Mouse (Mus musculus): ENCODE results near the gene Atp6v0d1.

The Atp6v0d1 gene

GRCm38 (mm10) chr8:105516018-105516645 is 49.7 kb downstream of the Atp6v0d1 start:
- in situ Hi-C loops (cut with MboI; ENCODE audit: unreplicated experiment in 2 of 2), result loop anchor here (5.0 kb wide), 1 partner anchor 36 kb away; no protein-coding TSS in a partner anchor

DNA sequence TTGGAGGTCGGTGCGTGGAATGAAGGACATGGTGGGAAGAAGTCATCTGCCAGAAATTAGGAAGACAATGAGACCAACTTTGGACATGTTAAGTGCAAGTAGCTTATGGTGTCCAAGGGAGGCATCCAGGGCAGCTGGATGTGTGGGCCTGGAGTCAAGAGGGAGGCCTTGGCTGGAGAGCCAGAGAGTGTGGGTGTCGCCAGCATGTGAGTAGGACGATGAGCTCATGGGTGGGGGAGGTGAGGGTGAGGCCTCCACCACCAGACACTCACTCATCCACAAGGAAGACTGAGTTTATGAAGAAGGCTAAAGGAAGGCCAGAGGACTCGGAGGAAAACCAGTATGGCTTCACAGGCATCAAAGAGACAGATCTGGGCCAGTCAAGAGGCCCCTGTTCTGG is 51.2 kb downstream of the Atp6v0d1 start:
- in situ Hi-C loops (cut with MboI; ENCODE audit: unreplicated experiment in 2 of 2), result loop anchor here (5.0 kb wide), 1 partner anchor 38 kb away; no protein-coding TSS in a partner anchor

- in situ Hi-C loops (cut with MboI; ENCODE audit: unreplicated experiment in 2 of 2), result no loop called here
Measured at GRCm38 (mm10) chr8:105514194-105514593, 51.7 kb downstream of the Atp6v0d1 start.

GRCm38 (mm10) chr8:105509997-105510735 is 55.7 kb downstream of the Atp6v0d1 start:
- in situ Hi-C loops (cut with MboI; ENCODE audit: unreplicated experiment in 2 of 2), result no loop called here

DNA sequence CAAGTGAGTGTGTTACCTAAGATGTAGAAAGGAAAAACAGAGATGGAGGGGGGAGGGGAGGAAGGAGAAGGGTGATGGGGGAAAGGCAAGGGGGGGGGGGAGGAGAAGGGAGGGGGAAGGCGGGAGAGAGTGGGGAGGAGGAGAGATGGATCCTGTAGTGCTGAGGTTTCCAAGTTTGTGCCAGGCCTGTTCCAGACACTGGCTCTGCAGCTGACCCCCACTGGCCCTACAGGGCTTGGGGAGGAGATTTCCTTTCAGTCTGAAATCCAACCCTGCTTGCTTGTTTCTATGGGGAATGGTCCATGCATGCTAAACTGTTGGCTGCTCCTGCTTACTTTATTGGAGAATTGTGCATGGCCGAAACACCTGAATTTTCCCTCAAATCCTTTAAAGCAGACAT is 57.1 kb downstream of the Atp6v0d1 start:
- in situ Hi-C loops (cut with MboI; ENCODE audit: unreplicated experiment in 2 of 2), result no loop called here

DNA sequence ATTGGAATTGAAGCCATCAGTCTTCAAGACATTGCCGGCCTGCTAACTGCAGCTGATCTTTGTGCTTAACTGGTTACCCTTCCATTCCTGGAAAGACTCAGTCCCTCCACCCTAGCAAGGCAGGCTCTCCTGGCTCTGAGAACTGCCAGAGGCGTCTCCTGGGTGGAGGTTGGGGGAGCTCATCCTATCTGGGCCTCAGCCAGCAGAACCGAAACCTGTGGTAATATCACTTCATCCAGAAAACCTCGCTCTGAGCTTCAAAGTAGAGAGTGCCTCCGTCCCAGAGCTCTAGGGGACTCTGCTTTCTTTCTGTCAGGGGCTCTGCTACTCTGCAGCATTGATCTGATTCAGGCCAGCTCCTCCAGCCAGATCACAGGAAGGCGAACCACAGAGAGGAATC is 58.9 kb downstream of the Atp6v0d1 start:
- in situ Hi-C loops (cut with MboI; ENCODE audit: unreplicated experiment in 2 of 2), result no loop called here

GRCm38 (mm10) chr8:105504617-105505016 is 61.2 kb downstream of the Atp6v0d1 start:
- in situ Hi-C loops (cut with MboI; ENCODE audit: unreplicated experiment in 2 of 2), result no loop called here

DNA sequence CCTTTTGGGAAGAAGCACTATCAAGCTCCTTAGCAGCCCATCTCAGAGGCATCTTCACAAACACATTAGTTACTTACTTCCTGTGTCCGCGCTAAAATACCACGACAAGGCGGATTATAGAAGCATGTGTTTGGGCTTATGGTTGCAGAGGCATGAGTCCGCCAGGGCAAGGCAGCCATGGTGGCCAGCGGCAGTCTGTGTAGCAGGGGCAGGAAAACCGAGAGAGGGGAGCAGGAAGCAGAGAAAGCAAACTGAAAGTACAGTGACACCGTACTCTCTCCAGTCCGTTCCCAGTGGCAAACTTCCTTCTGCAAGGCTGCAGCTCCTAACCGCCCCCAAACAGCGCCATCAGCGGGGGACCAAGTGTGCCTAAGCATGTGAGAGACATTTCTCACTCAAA is 66.1 kb downstream of the Atp6v0d1 start:
- in situ Hi-C loops (cut with MboI; ENCODE audit: unreplicated experiment in 2 of 2), result no loop called here

DNA sequence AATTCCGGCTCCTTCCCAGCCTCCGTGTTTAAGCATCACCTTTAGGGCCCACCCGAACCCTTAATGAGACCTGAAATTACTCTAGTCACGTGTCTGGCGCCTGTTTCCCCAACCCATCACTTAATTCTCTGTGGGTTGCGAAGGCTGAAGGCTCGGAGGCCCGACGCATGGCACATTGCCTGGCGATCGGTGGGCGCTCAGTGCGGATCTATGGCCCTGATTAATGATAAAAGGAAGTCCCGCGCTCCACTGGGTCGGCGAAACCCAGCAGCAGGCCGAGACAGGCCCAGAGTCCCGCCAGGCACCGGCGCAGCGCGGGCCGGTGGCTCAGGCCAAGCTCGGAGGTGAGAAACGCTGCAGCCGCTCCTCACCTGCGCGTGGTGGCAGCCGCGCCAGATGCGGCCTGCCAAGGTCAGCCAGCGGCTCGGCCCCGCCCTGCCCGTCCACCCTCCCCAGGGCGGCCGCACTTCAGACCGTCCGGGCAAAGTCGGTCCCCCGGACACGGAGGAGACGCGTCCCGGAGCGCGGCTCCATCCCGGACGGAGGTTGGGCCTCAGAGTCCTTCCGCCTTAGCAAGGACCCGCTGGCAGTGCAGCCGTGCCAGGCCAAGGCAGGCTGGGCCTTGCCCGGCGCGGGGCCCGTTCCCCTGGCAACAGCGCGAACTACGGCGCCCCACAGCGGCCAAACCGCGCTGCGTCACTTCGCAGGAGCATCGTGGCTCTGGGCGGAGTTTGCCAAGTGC is 69.2 kb downstream of the Atp6v0d1 start, which contains the start of gene Zdhhc1:
Zdhhc1 (minus strand) TSS at position 464 of the 742 bp plus-strand sequence.
- in situ Hi-C loops (cut with MboI; ENCODE audit: unreplicated experiment in 2 of 2), result no loop called here

DNA sequence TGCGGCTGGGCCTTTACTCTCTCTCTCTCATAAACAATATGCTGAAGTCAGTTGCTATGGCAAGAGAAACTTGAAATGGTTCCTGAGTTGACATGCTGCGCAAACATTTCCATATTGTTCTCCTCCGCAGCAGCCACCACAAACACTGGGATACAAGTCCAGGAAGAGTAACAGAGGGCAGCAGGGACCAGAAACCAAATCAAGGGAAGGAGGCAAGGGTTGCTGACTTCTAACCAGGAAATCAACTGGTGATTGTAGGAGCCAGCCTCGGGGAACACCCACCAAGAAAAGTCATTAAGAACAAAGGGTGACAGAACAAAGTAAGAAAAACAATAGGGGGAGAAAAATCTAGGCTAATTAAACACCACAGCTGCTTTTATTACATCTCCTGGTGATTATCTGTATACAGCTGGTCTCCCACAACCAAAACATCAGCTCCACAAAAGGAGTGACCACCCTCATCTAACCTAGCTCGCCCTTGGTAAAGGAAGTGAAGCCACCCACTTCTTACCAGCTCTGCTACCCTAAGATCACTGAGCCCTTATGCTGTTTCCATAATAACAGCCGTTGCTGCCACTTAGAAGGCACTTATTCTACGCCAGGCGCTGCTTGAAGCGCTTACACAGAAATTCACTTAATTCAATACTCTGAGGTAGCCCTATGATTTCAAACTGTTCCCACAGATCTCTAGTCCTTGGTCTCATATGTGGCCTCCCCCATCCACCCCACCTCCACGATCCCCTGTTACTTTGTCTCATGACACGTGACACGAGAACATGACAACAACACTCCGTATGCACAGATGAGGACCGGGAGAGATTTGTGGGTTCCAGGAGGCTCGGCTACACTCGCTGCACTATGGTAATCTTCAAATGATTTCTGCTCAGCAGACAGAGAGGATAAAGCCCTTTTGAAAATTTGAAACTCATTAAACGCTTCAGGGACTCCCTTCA is 70.2 kb downstream of the Atp6v0d1 start:
- in situ Hi-C loops (cut with MboI; ENCODE audit: unreplicated experiment in 2 of 2), result no loop called here

GRCm38 (mm10) chr8:105494566-105494965 is 71.3 kb downstream of the Atp6v0d1 start:
- in situ Hi-C loops (cut with MboI; ENCODE audit: unreplicated experiment in 2 of 2), result no loop called here

DNA sequence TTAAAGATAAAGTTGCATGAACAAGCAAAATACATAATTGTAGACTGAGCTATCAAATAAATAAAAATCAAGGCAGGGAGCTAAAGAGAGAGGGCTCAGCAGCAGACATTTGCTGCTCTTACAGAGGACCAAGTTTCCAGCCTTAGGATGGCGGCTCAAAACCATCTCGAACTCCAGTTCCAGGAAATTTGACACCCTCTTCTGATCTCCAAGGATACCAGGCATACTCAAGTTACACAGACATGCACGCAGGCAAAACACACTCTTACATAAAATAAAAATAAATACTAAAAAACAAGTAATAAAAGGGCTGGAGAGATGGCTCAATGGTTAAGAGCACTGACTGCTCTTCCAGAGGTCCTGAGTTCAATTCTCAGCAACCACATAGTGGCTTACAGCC is 72.4 kb downstream of the Atp6v0d1 start:
- in situ Hi-C loops (cut with MboI; ENCODE audit: unreplicated experiment in 2 of 2), result no loop called here

DNA sequence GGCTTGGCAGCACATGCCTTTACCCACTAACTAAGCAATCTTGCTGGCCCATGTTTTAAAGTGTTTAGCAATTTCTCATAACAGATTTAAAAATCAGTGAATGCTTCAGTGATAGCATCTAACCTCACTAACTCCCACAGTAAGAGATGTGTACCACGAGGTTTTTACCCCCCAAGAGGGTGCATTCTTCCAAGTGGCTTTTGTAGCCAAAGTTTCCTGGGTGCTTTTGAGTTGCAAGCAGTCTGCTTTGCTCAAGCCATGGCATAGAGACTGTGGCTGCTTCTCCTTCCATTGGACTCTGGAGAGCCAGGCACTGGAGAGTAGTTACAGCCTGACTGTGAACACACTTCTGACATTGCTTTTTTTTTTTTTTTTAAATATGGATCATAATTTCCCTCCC is 76.6 kb downstream of the Atp6v0d1 start:
- in situ Hi-C loops (cut with MboI; ENCODE audit: unreplicated experiment in 2 of 2), result no loop called here

- in situ Hi-C loops (cut with MboI; ENCODE audit: unreplicated experiment in 2 of 2), result no loop called here
Measured at GRCm38 (mm10) chr8:105488082-105488481, 77.8 kb downstream of the Atp6v0d1 start.

DNA sequence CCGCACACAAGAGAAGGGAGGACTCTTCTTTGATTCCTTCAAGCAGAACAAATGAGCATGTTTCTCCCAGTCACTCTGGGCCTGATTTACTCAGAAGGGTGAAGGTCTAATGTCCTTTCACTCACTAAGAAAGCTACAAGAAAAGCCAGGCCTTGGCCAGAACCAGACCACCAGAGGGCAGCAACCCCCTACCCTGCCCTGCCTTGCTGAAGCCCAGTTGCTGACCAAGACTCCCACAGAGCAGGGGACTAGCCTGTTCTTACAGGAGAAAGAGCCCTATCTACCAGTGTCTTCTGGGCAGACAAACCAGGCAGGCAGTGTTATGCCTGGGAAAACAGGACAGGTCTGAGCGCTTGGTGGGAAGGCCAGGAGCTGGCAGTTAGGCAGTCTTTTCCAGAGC is 81.5 kb downstream of the Atp6v0d1 start:
- in situ Hi-C loops (cut with MboI; ENCODE audit: unreplicated experiment in 2 of 2), result no loop called here

GRCm38 (mm10) chr8:105484030-105484368 is 81.8 kb downstream of the Atp6v0d1 start:
- in situ Hi-C loops (cut with MboI; ENCODE audit: unreplicated experiment in 2 of 2), result no loop called here

GRCm38 (mm10) chr8:105483212-105484029 is 82.4 kb downstream of the Atp6v0d1 start:
- in situ Hi-C loops (cut with MboI; ENCODE audit: unreplicated experiment in 2 of 2), result no loop called here

- in situ Hi-C loops (cut with MboI; ENCODE audit: unreplicated experiment in 2 of 2), result no loop called here
Measured at GRCm38 (mm10) chr8:105482123-105482522, 83.7 kb downstream of the Atp6v0d1 start.

DNA sequence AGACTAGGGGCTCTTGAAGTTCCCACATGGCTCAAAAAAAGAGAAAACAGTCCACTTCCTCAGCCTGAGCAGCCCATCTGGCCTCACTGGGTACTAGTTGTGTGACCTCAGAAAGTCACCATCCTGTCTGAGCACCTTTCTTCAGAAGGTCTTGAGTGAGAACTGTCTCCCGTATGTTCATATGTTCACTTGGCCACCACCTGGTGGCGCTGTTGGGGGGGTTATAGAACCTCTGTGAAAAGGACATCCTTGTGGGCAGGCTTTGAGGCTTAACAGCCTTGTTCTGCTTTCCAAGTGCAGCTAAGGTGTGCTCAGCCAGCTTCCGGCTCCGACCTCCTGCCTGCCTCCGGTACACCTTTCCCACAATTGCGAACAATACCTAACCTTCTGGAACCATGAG is 84.4 kb downstream of the Atp6v0d1 start:
- in situ Hi-C loops (cut with MboI; ENCODE audit: unreplicated experiment in 2 of 2), result no loop called here

DNA sequence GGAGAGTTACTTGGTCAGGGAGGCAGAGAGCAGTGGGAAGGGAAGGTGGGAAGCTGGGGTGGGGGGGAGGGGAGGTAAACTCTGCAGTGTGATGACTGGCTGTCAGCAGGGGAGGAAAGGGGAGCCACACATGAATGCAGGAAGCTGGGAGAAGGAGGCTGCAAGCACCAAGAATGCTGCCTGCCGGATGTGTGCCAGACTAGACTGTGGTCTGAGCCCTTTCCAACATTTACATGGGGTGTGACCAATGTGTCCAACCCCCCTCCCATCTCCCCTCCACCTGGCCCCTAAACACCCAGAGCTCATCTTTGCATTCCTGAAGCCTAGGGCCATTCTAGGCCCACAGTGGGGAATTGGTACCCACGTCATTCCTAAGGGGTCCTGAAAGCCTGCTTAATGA is 84.8 kb downstream of the Atp6v0d1 start:
- in situ Hi-C loops (cut with MboI; ENCODE audit: unreplicated experiment in 2 of 2), result no loop called here

Measured in v-Abl transformed pro-B cells (cell line).